Mouse (Mus musculus) urinary bladder, postnatal 4 days (tissue): Measurements from ENCODE around the gene Tspear.
"Not testable (repeated sequence)": the region's sequence is repeated elsewhere in the genome, so short reads cannot be mapped to it uniquely, and the experiment has no call there.

ENCODE experiments used
- DNase-seq, 2 experiments: peaks; one replicate each; pipeline ENCODE4 v3.0.0; 2021 to 2022; ENCODE audit warnings: low spot score in 2 of 2

The Tspear gene

GRCm38 (mm10) chr10:77685895-77686664, at the start of gene Tspear:
Tspear (plus strand) TSS chr10:77686569.
- no peak for DNase-seq

- no peak for DNase-seq
These were observed 47.4 kb upstream of the Tspear start for GRCm38 (mm10) chr10:77638956-77639355.

GRCm38 (mm10) chr10:77643160-77643559, 43.2 kb upstream of the Tspear start:
- DNase-seq, result no peak

DNA sequence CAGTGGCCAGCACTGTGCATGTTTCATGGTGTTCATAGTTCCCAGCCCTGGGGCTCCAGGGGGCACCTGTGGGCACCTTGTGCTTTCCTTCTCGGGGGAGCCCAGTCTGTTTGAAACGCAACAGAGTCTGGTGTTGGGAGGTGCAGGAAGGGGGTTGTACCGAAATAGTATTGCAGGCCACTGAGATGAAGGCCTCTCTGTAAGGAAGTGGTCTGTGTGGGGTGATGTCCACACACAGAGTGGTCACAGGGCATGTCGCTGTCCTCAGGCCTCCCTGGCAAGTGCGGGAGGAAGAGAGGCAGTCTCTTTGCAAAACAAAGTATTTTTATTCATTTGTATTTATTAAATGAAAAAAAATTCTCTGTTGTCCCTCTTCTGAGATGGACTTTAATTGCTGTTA, 40.8 kb upstream of the Tspear start:
- no peak for DNase-seq

GRCm38 (mm10) chr10:77647461-77647860, 38.9 kb upstream of the Tspear start:
- DNase-seq, result no peak

GRCm38 (mm10) chr10:77647901-77648300, 38.5 kb upstream of the Tspear start:
- no peak for DNase-seq

DNA sequence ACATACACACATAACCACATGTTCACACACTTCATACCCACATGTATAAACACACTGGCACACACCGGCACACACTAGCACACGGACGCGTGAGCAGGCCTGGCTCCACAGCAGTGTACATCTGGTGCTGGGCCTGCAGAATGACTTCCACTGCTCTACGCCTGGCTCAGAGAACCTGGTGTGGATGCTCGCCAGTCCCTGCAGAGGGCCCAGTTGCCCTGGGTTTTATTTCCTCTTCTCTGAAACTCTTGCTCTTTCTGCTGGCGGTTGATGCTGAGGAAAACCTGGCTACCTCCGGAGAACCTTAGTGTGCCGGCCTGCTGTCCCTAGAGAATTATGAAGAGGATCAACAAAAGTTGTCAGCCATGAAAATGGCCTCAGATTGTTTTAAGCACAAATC, 34.3 kb upstream of the Tspear start:
- no peak for DNase-seq

DNA sequence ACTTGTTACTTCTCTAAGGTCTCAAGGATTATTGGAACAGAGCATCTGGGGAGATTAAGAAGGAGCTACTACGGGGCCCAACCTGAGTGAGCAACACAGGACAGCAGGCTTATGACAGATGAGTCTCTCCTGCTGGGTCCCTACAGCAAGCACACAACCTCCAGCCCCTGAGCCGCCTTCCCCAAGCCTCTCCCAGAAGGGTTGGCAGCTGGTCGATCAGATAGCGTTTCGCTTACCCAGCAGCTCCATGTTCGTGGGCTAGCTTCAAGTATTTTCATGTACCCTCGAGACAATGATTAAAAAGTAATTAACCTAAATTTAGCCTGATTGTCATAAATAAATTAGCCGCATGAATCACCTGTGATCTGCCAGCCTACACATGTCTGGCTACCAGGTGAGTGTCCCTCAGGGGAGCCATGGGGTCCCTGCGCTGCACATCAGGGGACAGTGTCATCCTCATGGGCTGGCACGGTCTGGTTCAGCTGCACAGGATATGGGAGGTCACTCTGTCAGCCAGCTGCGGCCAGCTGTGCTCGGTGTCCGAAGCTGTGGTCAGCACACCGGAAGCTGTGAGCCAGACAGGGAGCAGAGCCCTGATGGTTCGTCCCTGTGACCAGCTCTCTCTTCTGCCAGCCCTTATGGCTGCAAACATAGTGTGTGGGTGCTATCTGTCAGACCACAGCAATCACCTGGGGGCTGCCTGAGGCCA, 27.9 kb upstream of the Tspear start:
- DNase-seq, result peak in 1 of 2 experiments; percentile 34

DNA sequence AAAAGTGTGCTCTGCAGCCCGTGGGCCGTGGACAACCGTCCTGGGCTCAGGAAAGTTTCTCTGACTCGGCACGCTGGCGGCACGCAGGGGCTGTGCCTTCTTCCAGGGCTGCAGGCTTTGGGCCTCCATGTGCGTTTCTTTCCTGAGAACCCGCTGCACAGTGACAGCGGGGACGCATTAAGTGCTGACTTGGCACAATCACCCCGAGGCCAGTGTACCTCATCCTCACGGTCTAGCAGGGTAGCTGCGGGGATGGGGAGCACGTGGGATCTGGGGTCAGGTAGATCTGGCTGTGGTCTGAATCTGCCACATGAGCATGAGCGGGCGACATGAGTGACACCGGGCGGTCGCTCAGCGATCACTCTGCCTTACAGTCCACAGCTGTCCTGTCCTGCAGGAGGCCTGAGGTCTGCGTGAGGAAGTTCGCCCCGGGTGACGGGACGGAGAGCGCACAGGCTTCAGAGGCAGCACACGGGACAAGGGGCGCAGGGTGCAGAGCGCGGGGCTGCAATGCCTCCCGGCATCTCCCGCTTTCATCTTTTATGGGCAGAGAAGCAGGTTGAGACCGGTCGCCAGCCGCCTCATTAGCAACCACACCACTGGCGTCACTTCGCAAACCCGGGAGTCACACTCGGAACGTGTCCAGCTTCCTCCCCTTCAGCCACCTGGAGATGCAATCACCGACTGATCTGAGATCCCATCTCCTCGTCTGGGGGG, 22.3 kb upstream of the Tspear start:
- no peak for DNase-seq

- no peak for DNase-seq
These were observed 20.0 kb upstream of the Tspear start for GRCm38 (mm10) chr10:77666342-77666741.

GRCm38 (mm10) chr10:77667402-77667801, 19.0 kb upstream of the Tspear start:
- no peak for DNase-seq

DNA sequence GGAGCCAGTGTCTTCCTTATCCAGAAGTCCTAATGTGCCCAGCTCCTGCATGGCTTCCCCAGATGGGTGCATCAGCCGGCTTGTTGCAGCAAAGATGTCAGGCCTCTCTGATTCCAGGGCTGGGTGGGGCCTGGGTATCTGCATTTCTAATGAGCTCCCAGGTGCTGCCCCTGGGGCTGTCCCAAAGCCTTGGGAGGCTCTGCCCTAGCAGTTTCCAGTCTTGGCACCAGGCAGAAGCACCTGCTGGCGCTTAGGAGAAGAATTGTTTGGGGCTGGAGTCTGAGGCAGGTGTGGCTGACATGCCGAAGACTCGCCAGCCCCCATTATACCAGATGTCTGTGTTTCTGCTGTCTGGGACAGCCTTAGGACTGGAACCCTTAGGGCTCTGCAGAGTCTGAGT, 15.7 kb upstream of the Tspear start:
- DNase-seq, result no peak

DNA sequence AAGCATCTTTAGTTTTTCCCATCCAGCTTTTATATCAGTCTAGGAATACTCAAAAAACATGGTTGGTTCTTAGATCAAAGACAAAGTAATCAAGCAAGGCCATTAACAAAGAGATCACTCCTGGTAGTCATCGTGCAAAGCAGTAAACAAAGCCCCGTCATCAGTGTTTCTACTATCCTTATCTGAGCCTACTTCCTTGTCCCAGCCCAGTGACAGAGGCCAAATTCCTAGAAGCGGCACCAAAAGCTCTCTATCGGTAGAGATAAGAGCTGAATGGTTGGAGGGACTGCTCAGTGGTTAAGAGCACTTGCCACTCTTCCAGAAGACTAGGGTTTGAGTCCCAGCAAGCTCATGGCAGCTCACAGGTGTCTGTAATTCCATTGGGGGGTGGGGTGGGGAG, 14.8 kb upstream of the Tspear start:
- no peak for DNase-seq

DNA sequence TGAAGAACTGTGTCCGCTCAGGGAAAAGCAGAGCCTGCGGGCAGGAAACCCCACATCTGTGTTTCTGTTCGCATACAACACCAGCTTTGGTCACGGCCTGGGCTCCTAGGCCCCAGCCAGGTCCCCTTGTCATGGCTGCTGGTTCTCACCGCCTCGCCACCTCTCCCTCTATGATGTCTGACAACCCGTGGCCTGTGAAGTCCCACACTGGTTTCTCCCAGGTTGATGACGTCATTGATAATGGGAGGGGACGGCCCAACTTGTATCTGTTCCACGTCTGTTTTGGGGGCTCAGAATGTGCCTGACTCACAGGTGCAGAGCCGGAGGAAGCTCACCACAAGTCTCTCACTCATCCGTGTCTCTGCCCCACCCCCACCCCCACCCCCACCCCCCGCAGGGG, 12.6 kb upstream of the Tspear start:
- no peak for DNase-seq

DNA sequence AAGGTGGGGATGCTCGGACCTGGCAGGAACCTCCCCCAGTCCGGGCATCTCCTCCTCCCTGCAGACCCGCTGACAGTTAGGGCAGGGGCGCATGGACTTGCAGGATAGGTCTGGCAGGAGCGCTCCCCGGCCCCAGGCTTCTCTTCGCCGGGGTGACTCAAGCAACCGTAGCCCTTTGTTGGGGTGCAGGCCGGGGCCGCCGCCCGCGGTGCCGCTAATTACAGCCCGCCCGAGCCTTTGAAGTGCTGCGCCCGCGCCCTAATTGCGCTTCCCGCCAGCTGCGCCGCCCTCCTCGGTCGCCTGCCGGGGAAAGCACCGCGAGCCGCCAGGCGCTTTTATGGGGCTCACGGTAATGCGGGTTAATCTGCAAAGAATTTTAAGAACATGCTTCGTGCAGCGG, 8.8 kb upstream of the Tspear start:
- no peak for DNase-seq

GRCm38 (mm10) chr10:77682994-77683393, 3.4 kb upstream of the Tspear start:
- DNase-seq, result no peak

- no peak for DNase-seq
These were observed 2.2 kb upstream of the Tspear start for GRCm38 (mm10) chr10:77684181-77684580.

- no peak for DNase-seq
These were observed 652 bp downstream of the Tspear start for GRCm38 (mm10) chr10:77687021-77687420.

GRCm38 (mm10) chr10:77690356-77690807, 4.0 kb downstream of the Tspear start, which contains the start of gene Gm19402:
Gm19402 (minus strand) TSS chr10:77690757.
- DNase-seq, result not testable (repeated sequence)

GRCm38 (mm10) chr10:77697133-77697532, 10.8 kb downstream of the Tspear start, which contains the start of gene Gm9508:
Gm9508 (minus strand) TSS chr10:77697233.
- no peak for DNase-seq

GRCm38 (mm10) chr10:77706326-77706725, 20.0 kb downstream of the Tspear start, which contains the start of gene Gm10272:
Gm10272 (plus strand) TSS chr10:77706626.
- DNase-seq, result no peak

DNA sequence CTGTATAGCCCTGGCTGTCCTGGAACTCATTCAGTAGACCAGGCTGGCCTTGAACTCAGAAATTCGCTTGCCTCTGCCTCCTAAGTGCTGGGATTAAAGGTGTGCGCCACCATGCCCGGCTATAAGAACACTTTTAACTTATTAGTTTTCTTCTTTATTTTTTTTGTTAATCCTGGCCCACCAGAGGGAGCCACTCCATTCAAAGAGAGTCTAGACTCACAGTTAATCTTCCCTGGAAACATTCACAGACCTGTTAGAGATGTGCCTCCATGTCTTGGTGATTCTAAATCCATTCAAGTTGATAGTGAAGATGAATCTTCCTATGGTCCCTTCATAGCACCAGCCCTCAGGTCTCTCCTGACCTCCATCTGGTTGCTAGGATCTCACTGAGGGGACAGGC, 23.5 kb downstream of the Tspear start:
- DNase-seq, result no peak
